Mouse (Mus musculus): ENCODE measurements around the gene Gm8374.
"Not testable (repeated sequence)": the region's sequence is repeated elsewhere in the genome, so short reads cannot be mapped to it uniquely, and the experiment has no call there.

DNA sequence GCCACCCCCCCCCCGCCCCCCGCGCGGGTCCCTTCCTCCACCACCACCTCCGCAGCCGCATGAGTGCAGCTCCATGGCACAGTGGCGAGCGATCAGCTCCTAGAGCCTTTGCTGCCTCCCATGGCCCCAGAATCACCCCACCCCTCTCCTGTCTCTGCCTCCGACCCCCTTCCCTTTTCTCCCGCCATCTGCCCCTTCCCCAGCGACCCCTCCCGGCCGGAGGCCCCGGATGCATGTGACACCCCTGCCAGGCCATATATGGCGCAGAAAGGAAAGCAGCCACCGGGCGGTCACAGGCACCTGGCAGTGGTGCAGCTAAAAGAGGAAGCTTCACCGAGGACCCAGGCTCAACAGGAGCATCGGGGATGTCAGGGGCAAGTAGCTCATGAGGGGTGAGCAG lies 49.8 kb downstream of the Gm8374 start:
- not testable (repeated sequence) for TF ChIP-seq POLR2A (IDR thresholded peaks at IDR 0.05; ENCODE audit: low read depth, low read length); CTCF (IDR thresholded peaks at IDR 0.05; ENCODE audit: extremely low read depth, insufficient read depth, insufficient read length, insufficient replicate concordance)

All from spleen, adult 2 months (tissue).